Mouse (Mus musculus): Measurements from ENCODE around the gene Knstrn. TPM values are rescaled to one million over a fixed set of nuclear protein-coding genes. Genes with fewer than 3 reads are reported as not detected.
A peak's percentile ranks its signal among the peaks of the same experiment; 100 is the strongest.

The Knstrn gene
- 1 to 10 TPM; 1.2 to 1.6 TPM for total RNA-seq (2021)

DNA sequence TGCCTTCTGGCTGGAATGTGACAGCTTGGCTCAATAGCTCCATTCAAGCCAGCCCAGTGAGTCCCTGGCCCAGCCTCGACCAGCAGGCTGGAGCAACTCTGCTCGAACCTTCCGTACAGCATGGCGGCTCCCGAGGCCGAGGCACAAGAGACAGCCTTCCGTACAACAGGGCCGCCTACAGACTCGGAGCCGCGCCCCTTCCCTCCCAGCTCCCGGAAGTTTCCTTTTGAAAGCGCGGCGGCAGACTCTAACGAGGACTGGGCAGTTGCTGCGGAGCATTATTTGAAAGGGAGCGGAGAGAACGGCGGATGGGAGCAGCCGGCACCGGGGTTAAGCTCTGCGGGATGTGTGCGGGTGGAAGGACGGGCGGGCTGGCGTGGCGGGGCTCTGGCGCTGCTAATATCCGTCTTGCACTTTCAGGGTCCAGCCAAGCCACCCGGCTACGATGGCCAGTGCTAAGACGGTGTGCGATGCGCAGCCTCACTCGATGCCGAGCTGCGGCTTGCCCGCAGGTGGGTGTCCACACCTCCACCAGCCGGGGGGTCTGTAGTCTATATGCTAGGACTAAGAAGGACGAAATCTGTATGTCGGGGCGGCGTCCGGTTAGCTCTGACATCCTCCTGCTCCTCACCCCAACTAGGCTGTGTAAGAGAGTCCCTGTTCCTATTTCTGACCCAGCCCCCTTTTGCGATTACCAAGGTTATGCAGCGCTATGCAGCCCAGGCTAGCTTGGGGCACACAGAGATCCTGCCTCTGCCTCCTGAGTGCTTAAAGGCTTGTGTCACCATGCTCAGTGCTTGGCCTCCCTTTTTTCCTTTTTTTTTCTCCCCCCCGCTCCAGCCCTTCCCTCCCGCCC lies at the start of gene Knstrn:
Gene Knstrn, plus strand, starts transcription at position 23 of the 856 bp plus-strand sequence.
- DNase-seq (ENCODE audit: low spot score in 2 of 2), result peak; percentile 74 to 80

DNA sequence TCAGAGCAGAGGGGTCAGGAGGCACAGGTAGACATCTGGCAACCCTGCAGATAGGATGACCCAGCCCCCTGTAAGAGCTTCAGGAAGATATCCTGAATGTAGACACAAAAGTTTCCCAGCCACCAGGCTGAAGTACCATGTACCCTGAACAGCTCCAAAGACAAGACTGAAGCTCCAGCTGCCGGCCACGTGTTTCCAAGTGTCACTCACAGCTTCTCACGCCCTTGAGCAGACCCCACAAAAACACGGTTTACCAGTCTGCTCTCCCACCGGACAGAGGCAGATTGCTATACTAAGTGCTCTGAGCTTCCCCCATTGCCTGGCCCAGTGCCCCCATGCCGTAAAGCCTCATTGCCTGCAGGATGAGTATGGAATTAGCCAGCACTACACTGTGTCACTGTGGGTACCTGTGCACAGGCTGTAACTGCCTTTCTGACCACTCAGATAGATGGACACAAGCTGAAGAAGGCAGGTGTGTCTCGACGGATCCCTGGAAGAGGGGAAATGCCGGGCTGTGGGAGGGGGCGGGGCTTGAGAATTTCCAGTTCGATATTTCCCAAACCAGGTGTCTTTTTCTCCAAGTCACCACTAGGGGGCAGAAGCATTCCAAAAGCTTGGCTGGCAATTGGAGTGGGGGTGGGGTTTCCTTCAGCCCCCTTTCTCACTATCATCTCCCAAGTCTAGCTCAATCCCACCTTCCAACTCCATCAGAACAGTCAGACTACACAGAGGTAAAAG lies 49.5 kb upstream of the Knstrn start:
- intact Hi-C loops (cut with DNase I), result loop anchor here (5.0 kb wide), 1 partner anchor 118 kb away; no protein-coding TSS in a partner anchor
- peak; percentile 34 to 43 for DNase-seq (ENCODE audit: low spot score in 2 of 2)

More for the DNA sequence above, at the start of gene Knstrn:
- intact Hi-C loops (cut with DNase I), result loop anchor here (5.0 kb wide), 1 partner anchor 48 kb away; the partner anchor contains the start of gene Ivd

- DNase-seq (ENCODE audit: low spot score in 2 of 2), result no peak
- intact Hi-C loops (cut with DNase I), result loop anchor here (5.0 kb wide), 2 partner anchors 97 to 117 kb away; partner anchors contain the start of gene Ivd
These were observed 48.9 kb upstream of the Knstrn start for GRCm38 (mm10) chr2:118764875-118765274.

GRCm38 (mm10) chr2:118766041-118767033 lies 47.5 kb upstream of the Knstrn start:
- intact Hi-C loops (cut with DNase I), result loop anchor here (5.0 kb wide), 1 partner anchor 96 kb away; the partner anchor contains the start of gene Ivd
- no peak for DNase-seq (ENCODE audit: low spot score in 2 of 2)

DNA sequence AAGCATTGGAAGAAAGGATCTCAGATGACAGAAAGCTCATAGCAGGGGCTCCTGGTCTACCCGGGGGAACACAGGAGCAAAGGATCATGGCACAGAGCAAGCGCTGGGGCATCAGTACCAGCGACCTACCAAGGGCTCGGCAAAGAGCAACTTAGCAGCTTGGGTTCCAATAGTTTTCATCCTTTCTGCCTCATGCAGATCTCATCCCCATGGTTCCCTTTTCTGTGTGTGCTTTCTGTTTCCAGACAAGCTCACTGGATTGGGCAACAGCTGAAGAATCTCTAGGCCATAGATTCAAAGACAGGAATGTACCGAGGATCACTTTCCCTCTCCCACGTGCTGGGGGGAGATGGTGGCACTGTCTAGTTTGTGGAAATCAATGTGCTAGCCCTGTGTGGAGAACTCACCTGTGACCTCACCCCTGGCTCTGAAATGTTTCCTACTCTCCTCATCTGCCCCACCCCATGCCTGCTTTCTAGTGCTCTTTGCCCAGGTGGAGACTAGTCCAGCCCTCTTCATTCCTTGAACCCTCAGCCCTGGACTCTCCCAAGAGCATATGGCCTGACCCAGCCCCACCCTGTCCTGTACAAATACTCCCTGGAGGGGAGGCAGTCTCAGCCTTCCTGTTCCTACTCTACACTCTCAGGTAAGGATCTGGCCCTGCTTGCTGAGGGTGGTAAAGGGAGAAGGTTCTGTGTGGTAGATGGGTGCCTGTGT lies 41.5 kb upstream of the Knstrn start, which contains the start of gene Phgr1:
Gene Phgr1, plus strand, starts transcription at position 612 of the 717 bp plus-strand sequence.
- intact Hi-C loops (cut with DNase I), result no loop called here
- no peak for DNase-seq (ENCODE audit: low spot score in 2 of 2)

- no peak for DNase-seq (ENCODE audit: low spot score in 2 of 2)
- intact Hi-C loops (cut with DNase I), result no loop called here
These were observed 39.3 kb upstream of the Knstrn start for GRCm38 (mm10) chr2:118774536-118774935.

DNA sequence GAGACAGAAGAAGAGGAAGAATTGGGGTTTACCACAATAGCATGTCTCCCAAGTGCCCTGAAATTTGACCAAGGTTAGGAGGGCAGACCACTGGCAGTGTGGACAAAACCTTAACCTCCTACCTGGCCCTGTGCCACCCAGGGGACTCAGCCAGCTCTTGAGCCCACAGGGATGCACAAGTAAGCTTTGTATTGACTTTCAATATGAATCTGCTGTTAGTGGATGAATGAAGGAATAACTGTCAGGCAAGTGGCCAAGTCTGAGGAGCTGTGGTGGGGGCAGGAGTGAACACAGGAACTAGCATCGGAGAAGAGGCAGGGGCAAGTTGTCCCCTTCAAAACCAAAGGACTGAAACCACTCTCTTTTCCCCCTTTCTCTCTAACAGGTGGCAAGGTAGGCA lies 38.4 kb upstream of the Knstrn start:
- DNase-seq (ENCODE audit: low spot score in 2 of 2), result peak; percentile 16 to 32
- intact Hi-C loops (cut with DNase I), result no loop called here

- intact Hi-C loops (cut with DNase I), result no loop called here
- DNase-seq (ENCODE audit: low spot score in 2 of 2), result peak; percentile 73 to 82
These were observed 38.0 kb upstream of the Knstrn start for GRCm38 (mm10) chr2:118775846-118776245.

- no peak for DNase-seq (ENCODE audit: low spot score in 2 of 2)
- intact Hi-C loops (cut with DNase I), result no loop called here
These were observed 37.5 kb upstream of the Knstrn start for GRCm38 (mm10) chr2:118776295-118776694.

GRCm38 (mm10) chr2:118778418-118778817 lies 35.4 kb upstream of the Knstrn start:
- intact Hi-C loops (cut with DNase I), result no loop called here
- no peak for DNase-seq (ENCODE audit: low spot score in 2 of 2)

GRCm38 (mm10) chr2:118779065-118779464 lies 34.7 kb upstream of the Knstrn start:
- no peak for DNase-seq (ENCODE audit: low spot score in 2 of 2)
- intact Hi-C loops (cut with DNase I), result no loop called here

DNA sequence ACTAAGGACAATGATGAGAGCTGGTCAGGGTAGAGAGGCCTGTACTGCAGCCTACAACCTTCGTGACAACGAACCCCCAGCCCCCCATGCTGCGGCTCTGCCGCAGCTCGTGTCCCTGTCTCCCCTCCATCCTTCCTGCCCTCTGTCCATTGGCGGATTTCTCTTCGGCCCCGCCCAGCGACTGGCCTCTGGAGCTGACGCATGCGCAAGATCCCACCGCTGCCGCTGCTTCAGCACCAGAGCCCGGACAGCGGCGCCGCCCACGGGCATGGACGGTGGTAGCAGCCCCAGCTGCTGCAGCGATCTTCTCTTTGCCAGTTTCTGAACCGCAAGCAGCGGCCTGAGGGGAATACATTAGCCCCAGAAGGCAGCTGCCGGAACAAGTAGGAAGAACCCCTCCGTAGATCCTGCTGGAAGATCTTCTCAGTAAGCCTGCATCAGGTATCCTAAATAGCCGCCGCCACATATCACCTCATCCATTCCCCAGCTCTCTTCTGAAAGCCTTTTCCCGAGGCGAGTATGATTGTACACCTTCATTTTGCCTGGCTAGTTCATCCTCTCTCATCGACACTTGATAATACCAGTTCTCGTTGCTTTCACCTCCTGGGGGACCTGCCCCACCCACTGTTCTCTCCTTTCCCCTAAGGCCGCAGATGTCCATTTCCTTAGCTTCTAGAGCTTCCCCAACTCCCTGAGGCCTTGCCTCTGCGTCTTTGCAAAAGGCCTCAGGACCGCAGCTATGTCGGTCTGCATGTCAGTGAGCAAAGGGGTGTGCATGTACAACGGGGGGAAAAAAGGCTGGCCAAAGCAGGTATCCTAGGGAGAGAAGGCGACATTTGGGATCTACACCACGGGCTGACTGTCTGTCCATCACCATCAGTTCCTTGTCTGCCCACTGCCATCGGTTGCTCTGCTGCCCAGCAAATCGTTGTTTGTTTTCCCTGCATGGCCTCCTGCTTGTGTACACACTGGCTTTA lies 34.0 kb upstream of the Knstrn start, which contains the start of gene Disp2:
Gene Disp2, plus strand, starts transcription at position 216 of the 977 bp plus-strand sequence.
- peak; percentile 94 for DNase-seq (ENCODE audit: low spot score in 2 of 2)
- intact Hi-C loops (cut with DNase I), result no loop called here

- DNase-seq (ENCODE audit: low spot score in 2 of 2), result no peak
- intact Hi-C loops (cut with DNase I), result no loop called here
These were observed 32.7 kb upstream of the Knstrn start for GRCm38 (mm10) chr2:118781115-118781514.

DNA sequence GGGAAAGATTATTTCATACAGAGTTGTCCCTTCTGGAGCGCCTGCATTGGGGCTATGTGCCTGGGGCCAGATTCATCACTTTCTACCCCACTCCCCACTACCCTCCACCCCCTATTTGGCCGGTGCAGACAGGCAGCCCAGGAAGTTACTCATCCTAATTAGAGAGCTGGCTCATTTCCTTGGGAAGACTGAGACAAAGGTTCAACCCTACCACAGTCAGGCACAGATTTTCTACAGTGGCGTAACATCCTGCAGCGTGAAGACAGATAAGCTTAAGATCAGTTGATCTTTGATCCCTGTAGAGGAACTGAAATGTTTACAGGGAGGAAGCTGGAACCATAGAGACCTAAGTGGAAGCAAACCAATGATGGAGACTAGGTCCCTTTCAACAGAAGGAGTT lies 31.5 kb upstream of the Knstrn start:
- intact Hi-C loops (cut with DNase I), result no loop called here

GRCm38 (mm10) chr2:118783093-118783492 lies 30.7 kb upstream of the Knstrn start:
- intact Hi-C loops (cut with DNase I), result no loop called here
- DNase-seq (ENCODE audit: low spot score in 2 of 2), result no peak

More for the DNA sequence above, 31.5 kb upstream of the Knstrn start:
- DNase-seq (ENCODE audit: low spot score in 2 of 2), result no peak

DNA sequence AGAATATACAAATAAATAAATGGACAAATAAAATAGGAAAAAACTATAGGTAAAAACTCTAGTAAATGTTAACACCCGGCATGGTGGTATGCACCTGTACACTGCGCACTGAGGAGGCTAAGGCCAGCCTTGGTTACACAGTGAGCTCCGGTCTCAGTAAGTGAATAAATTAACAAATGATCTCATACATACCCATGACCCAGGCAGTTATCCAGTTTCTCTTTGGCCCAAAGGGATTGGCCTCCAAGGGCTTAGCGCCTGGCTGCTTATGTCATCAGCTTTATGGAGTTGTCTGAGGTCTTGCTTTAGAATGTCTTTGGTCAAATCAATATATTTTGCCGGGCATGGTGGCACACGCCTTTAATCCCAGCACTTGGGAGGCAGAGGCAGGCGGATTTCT lies 30.1 kb upstream of the Knstrn start:
- intact Hi-C loops (cut with DNase I), result no loop called here

GRCm38 (mm10) chr2:118786525-118786924 lies 27.3 kb upstream of the Knstrn start:
- intact Hi-C loops (cut with DNase I), result no loop called here
- no peak for DNase-seq (ENCODE audit: low spot score in 2 of 2)

More for the DNA sequence above, 30.1 kb upstream of the Knstrn start:
- DNase-seq (ENCODE audit: low spot score in 2 of 2), result no peak
